Mouse (Mus musculus) embryonic fibroblast, embryonic 13.5 days (primary cell): ENCODE measurements around the gene BC061237. TPM values are rescaled to one million over a fixed set of nuclear protein-coding genes. Genes with fewer than 3 reads are reported as not detected.
"Not testable (repeated sequence)": the region's sequence is repeated elsewhere in the genome, so short reads cannot be mapped to it uniquely, and the experiment has no call there.

Experiments used
- H3K27ac ChIP-seq: 2 replicates; pipeline ENCODE4 v1.5.1; 2012; ENCODE audit warnings: low read length, control low read depth, inconsistent platforms; ENCODE audit not compliant: insufficient read depth
- H3K4me1 ChIP-seq: 2 replicates; pipeline ENCODE4 v1.6.1; 2011; ENCODE audit warnings: low read length; ENCODE audit not compliant: control insufficient read depth, insufficient read depth
- H3K4me3 ChIP-seq: 2 replicates; pipeline ENCODE4 v1.5.1; 2011; ENCODE audit warnings: mild to moderate bottlenecking, control low read depth, low read length; ENCODE audit not compliant: insufficient read depth
- polyA plus RNA-seq: library from polyadenylated mRNA; stranded (reverse); fragments of >200 nt; gene quantifications from 2 replicates; pipeline ENCODE4 v1.2.4, GENCODE M21; 2011; ENCODE audit warnings: low read depth; ENCODE audit not compliant: missing spikeins, insufficient read length

The BC061237 gene
- not detected in 2 replicates for polyA plus RNA-seq

DNA sequence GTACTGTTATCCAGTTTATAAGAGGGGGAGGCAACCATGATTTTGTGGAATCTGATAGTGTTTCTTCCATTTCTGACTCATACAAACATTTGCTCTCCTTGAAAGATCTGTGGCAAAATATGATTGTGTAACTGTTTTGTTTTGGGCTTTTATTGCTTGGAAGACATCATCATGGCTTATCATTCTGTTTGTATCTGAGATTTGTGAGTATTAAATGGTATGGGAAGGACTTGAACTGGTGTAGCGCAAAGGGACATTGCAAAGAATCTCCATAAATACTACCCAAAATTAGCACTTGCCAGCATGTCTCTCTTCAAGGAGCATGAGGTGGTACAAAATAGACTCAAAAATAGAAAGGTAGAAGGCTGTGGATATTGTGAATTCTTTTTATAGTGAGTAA, at the start of gene BC061237:
BC061237 (plus strand) TSS at position 301 of the 400 bp plus-strand sequence.
- H3K27ac ChIP-seq, H3K4me3 ChIP-seq, H3K4me1 ChIP-seq: not testable (repeated sequence)

DNA sequence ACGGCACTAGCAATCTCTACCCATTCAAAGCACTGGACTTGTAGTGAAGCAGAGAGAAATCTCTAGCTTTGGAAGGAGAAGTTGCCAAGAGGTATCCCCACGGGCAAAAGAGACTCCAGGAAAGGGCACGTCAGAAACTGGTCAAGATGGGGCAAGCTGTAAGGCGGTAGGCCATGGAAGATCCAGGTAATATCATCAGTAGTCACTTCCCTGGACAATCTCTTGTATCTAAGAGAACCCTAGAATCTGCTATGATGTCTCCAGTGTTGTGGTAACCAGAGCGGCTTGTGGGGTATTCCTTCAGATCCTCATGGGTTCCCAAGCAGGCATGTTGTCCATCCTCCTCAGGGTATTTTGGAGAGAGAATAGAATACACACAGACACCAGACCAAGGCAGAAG, 25.7 kb downstream of the BC061237 start, which contains the start of gene Gm17093:
Gm17093 (plus strand) TSS at position 301 of the 400 bp plus-strand sequence.
- H3K4me1 ChIP-seq, H3K4me3 ChIP-seq, H3K27ac ChIP-seq: not testable (repeated sequence)

DNA sequence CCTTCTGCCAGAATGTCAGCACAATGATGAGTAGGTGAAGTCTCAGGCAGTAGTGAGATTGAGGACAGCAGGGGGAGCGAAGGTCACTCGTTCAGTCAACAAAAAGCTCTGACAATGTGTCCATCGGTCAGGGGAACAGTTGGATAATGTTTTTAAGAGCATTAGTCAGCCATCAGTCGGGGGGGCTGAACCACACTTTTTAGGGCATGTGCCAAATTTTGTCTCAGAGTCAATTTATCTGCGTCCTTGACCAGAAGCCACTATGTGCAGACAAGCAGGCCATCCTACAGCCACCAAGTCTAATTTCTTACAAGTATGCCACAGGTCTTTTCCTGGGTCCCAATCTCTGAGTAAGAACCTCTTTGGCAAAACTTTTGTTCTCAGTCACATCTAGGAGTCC, 55.7 kb downstream of the BC061237 start:
- not testable (repeated sequence) for H3K4me3 ChIP-seq, H3K27ac ChIP-seq, H3K4me1 ChIP-seq

Other genes starting within 250 kb of the BC061237 start
- not detected in 2 replicates for gene Gm8220, start 206.9 kb upstream of the BC061237 start, polyA plus RNA-seq
- not detected in 2 replicates for gene Gm5930, start 153.9 kb upstream of the BC061237 start, polyA plus RNA-seq
- gene Gm8229, start 127.1 kb upstream of the BC061237 start, polyA plus RNA-seq, result not detected in 2 replicates
- not detected in 2 replicates for gene Gm3371, start 81.8 kb upstream of the BC061237 start, polyA plus RNA-seq
- gene Gm8232, start 58.8 kb upstream of the BC061237 start, polyA plus RNA-seq, result not detected in 2 replicates
- gene Gm17093, start 25.8 kb downstream of the BC061237 start, polyA plus RNA-seq, result not detected in 2 replicates
- not detected in 2 replicates for gene Gm8247, start 90.7 kb downstream of the BC061237 start, polyA plus RNA-seq
- not detected in 2 replicates for gene Gm5624, start 135.5 kb downstream of the BC061237 start, polyA plus RNA-seq
- gene Gm8257, start 214.0 kb downstream of the BC061237 start, polyA plus RNA-seq, result not detected in 2 replicates